Mouse (Mus musculus): ENCODE measurements at regions not wholly inside any gene's neighbourhood (a gene's known extent, or its start where the extent isn't known, plus 50 kb on each side); places are given as distances from the start of the nearest gene placed in this dataset.

GRCm38 (mm10) chr1:119266013-119266412, 156.0 kb downstream of the Inhbb start:
- no peaks in the 10 kb centered on the region for H3K4me1 ChIP-seq (ENCODE audit: insufficient read depth)
- WGBS (ENCODE audit: insufficient replicate concordance), result 84% methylated on average over 5 of the region's 5 CpGs

GRCm38 (mm10) chr1:119265192-119265891, 156.7 kb downstream of the Inhbb start:
- Histone ChIP-seq H3K4me2 (ENCODE audit: low read depth, low read length) (no peak overlapping the region), H3K36me3 (replicated peaks; ENCODE audit: insufficient read depth, low read length) (no peaks in the 10 kb centered on the region), H3K4me3 (ENCODE audit: low read depth, low read length) (no peak overlapping the region), H3K27me3 (ENCODE audit: insufficient read depth, low read length) (no peaks in the 10 kb centered on the region), H3K9ac (replicated peaks) (no peak overlapping the region), H3K27ac (ENCODE audit: low read depth) (no peak overlapping the region), H3K9me3 (ENCODE audit: low read length) (peaks cover 7% of the 10 kb centered on the region), H3K4me1 (ENCODE audit: insufficient read depth) (no peaks in the 10 kb centered on the region)
- ATAC-seq (no peak), DNase-seq (no peak)
- WGBS (ENCODE audit: insufficient replicate concordance), result 68% methylated on average over 10 of the region's 10 CpGs
- TF ChIP-seq CTCF (IDR thresholded peaks at IDR 0.05; ENCODE audit: low read depth), result no peak
- no peak for TF ChIP-seq EP300 (IDR thresholded peaks at IDR 0.05; ENCODE audit: low read depth)

More at GRCm38 (mm10) chr1:119266013-119266412, 156.0 kb downstream of the Inhbb start:
- no peak overlapping the region for H3K9ac ChIP-seq (replicated peaks)
- H3K36me3 ChIP-seq (replicated peaks; ENCODE audit: insufficient read depth, low read length), result no peaks in the 10 kb centered on the region
- no peak for ATAC-seq
- no peak for TF ChIP-seq EP300 (IDR thresholded peaks at IDR 0.05; ENCODE audit: low read depth)
- no peak for TF ChIP-seq CTCF (IDR thresholded peaks at IDR 0.05; ENCODE audit: low read depth)
- no peak overlapping the region for H3K4me3 ChIP-seq (ENCODE audit: low read depth, low read length)
- H3K27me3 ChIP-seq (ENCODE audit: insufficient read depth, low read length), result no peaks in the 10 kb centered on the region
- DNase-seq, result no peak
- H3K27ac ChIP-seq (ENCODE audit: low read depth), result no peak overlapping the region
- no peak overlapping the region for H3K4me2 ChIP-seq (ENCODE audit: low read depth, low read length)
- peaks cover 7% of the 10 kb centered on the region for H3K9me3 ChIP-seq (ENCODE audit: low read length)

GRCm38 (mm10) chr1:119259455-119259854, 162.6 kb downstream of the Inhbb start:
- Histone ChIP-seq H3K9me3 (ENCODE audit: low read length) (peaks cover 7% of the 10 kb centered on the region), H3K27me3 (ENCODE audit: insufficient read depth, low read length) (no peaks in the 10 kb centered on the region), H3K9ac (replicated peaks) (no peak overlapping the region), H3K36me3 (replicated peaks; ENCODE audit: insufficient read depth, low read length) (no peaks in the 10 kb centered on the region), H3K4me1 (ENCODE audit: insufficient read depth) (no peaks in the 10 kb centered on the region), H3K4me3 (ENCODE audit: low read depth, low read length) (no peak overlapping the region), H3K27ac (ENCODE audit: low read depth) (no peak overlapping the region), H3K4me2 (ENCODE audit: low read depth, low read length) (no peak overlapping the region)
- DNase-seq, result no peak
- ATAC-seq, result no peak
- TF ChIP-seq CTCF (IDR thresholded peaks at IDR 0.05; ENCODE audit: low read depth) (no peak), EP300 (IDR thresholded peaks at IDR 0.05; ENCODE audit: low read depth) (no peak)
- WGBS (ENCODE audit: insufficient replicate concordance), result 69% methylated on average over 9 of the region's 9 CpGs

- H3K4me2 ChIP-seq (ENCODE audit: low read depth, low read length), result no peak overlapping the region
- H3K9ac ChIP-seq (replicated peaks), result no peak overlapping the region
- 80% methylated on average over 7 of the region's 8 CpGs for WGBS (ENCODE audit: insufficient replicate concordance)
- H3K27me3 ChIP-seq (ENCODE audit: insufficient read depth, low read length), result no peaks in the 10 kb centered on the region
- DNase-seq (no peak), ATAC-seq (no peak)
- H3K9me3 ChIP-seq (ENCODE audit: low read length), result peaks cover 3% of the 10 kb centered on the region
- no peak overlapping the region for H3K27ac ChIP-seq (ENCODE audit: low read depth)
- H3K4me1 ChIP-seq (ENCODE audit: insufficient read depth), result no peaks in the 10 kb centered on the region
- TF ChIP-seq EP300 (IDR thresholded peaks at IDR 0.05; ENCODE audit: low read depth), result no peak
- no peak for TF ChIP-seq CTCF (IDR thresholded peaks at IDR 0.05; ENCODE audit: low read depth)
- H3K36me3 ChIP-seq (replicated peaks; ENCODE audit: insufficient read depth, low read length), result no peaks in the 10 kb centered on the region
- H3K4me3 ChIP-seq (ENCODE audit: low read depth, low read length), result no peak overlapping the region
Measured at GRCm38 (mm10) chr1:119256769-119257168, 165.3 kb downstream of the Inhbb start.

- no peak overlapping the region for H3K9ac ChIP-seq (replicated peaks)
- no peaks in the 10 kb centered on the region for H3K36me3 ChIP-seq (replicated peaks; ENCODE audit: insufficient read depth, low read length)
- ATAC-seq (no peak), DNase-seq (no peak)
- H3K4me2 ChIP-seq (ENCODE audit: low read depth, low read length), result no peak overlapping the region
- H3K9me3 ChIP-seq (ENCODE audit: low read length), result no peaks in the 10 kb centered on the region; the same call in 1 of the 2 replicates
- no peak overlapping the region for H3K27ac ChIP-seq (ENCODE audit: low read depth)
- peak; percentile 28; the same call in 1 of the 2 replicates for TF ChIP-seq CTCF (IDR thresholded peaks at IDR 0.05; ENCODE audit: low read depth)
- TF ChIP-seq EP300 (IDR thresholded peaks at IDR 0.05; ENCODE audit: low read depth), result no peak
- 53% methylated on average over 5 of the region's 5 CpGs for WGBS (ENCODE audit: insufficient replicate concordance)
- no peaks in the 10 kb centered on the region for H3K4me1 ChIP-seq (ENCODE audit: insufficient read depth)
- H3K4me3 ChIP-seq (ENCODE audit: low read depth, low read length), result no peak overlapping the region
- no peaks in the 10 kb centered on the region for H3K27me3 ChIP-seq (ENCODE audit: insufficient read depth, low read length)
Measured at GRCm38 (mm10) chr1:119256097-119256473, 166.0 kb downstream of the Inhbb start.

GRCm38 (mm10) chr1:119255386-119256096, 166.5 kb downstream of the Inhbb start:
- DNase-seq (no peak), ATAC-seq (no peak)
- Histone ChIP-seq H3K36me3 (replicated peaks; ENCODE audit: insufficient read depth, low read length) (no peaks in the 10 kb centered on the region), H3K27ac (ENCODE audit: low read depth) (no peak overlapping the region), H3K4me2 (ENCODE audit: low read depth, low read length) (no peak overlapping the region), H3K27me3 (ENCODE audit: insufficient read depth, low read length) (no peaks in the 10 kb centered on the region), H3K4me3 (ENCODE audit: low read depth, low read length) (no peak overlapping the region), H3K9ac (replicated peaks) (no peak overlapping the region), H3K9me3 (ENCODE audit: low read length) (no peaks in the 10 kb centered on the region; the same call in 1 of the 2 replicates), H3K4me1 (ENCODE audit: insufficient read depth) (no peaks in the 10 kb centered on the region)
- 80% methylated on average over 20 of the region's 20 CpGs for WGBS (ENCODE audit: insufficient replicate concordance)
- TF ChIP-seq CTCF (IDR thresholded peaks at IDR 0.05; ENCODE audit: low read depth) (no peak), EP300 (IDR thresholded peaks at IDR 0.05; ENCODE audit: low read depth) (no peak)

All from liver, postnatal 0 days (tissue).